Mouse (Mus musculus) small intestine, adult 2 months (tissue): ENCODE data around the gene Rhobtb1.

Experiments used
- CTCF ChIP-seq: fragments of 200-500 bp; IDR thresholded peaks from 2 replicates; pipeline ENCODE4 v1.5.1; 2012; ENCODE audit warnings: low read depth, mild to moderate bottlenecking, control low read depth, inconsistent platforms, low read length, moderate library complexity, mixed read lengths; ENCODE audit not compliant: insufficient replicate concordance, insufficient read length; ENCODE audit errors: extremely low read depth
- POLR2A ChIP-seq: fragments of 200-500 bp; IDR thresholded peaks from 2 replicates; pipeline ENCODE4 v1.6.1; 2012; ENCODE audit warnings: low read depth, mild to moderate bottlenecking, control low read depth, inconsistent platforms, low read length, moderate library complexity

DNA sequence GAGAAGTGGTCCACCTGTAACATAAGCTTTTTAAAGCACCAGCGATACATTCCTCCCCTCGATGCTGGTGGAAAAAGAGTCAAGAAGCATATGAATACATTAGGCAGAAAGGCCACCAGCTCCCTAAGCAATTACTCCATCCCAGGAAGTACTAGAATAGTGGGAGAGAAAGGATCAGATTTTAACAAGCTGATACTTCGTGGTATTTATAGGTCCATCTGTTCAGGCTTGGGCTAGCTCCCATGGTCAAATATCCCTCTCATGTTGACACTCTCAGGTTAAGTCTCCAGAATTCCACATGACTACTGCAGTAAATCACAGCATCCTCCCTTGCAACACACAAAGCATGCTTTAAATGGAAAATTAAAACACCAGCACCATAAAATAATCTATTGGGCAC, 32.3 kb upstream of the Rhobtb1 start:
- no peak for TF ChIP-seq CTCF
- TF ChIP-seq POLR2A, result no peak
